Mouse (Mus musculus): ENCODE measurements around the gene Vwa8.
"Not testable (repeated sequence)": the region's sequence is repeated elsewhere in the genome, so short reads cannot be mapped to it uniquely, and the experiment has no call there.

Gene Vwa8

GRCm38 (mm10) chr14:78987543-78987942, 138.7 kb downstream of the Vwa8 start:
- DNase-seq: no peak

DNA sequence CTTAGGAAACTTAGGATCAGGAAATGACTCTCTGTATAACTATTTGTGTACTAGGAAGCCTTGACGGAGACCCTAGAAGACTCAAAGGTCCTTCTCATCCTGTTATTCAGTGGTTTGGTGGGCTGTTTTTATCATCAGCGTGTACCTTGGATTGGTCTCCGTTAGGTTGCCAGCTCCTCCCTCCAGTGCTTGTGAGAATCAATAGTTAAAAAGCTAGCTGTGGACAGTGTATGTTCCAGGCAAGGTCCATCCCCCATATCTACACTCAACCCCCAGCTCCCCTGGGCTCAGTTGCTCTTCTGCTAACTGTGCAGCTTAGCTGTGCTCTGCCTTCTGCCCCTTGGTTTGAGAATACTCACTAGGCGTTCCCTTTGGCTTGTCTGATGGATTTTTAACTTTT, 143.6 kb downstream of the Vwa8 start:
- no peak for DNase-seq

GRCm38 (mm10) chr14:78993515-78993914, 144.7 kb downstream of the Vwa8 start:
- DNase-seq: no peak

- DNase-seq: no peak
Measured at GRCm38 (mm10) chr14:78996359-78996758, 147.5 kb downstream of the Vwa8 start.

GRCm38 (mm10) chr14:79003576-79003975, 154.7 kb downstream of the Vwa8 start:
- DNase-seq: peak in 1 of 2 experiments; percentile 37

- DNase-seq: not testable (repeated sequence)
Measured at GRCm38 (mm10) chr14:79017710-79018109, 168.9 kb downstream of the Vwa8 start.

- no peak for DNase-seq
Measured at GRCm38 (mm10) chr14:79018564-79018963, 169.7 kb downstream of the Vwa8 start.

GRCm38 (mm10) chr14:79021725-79022124, 172.9 kb downstream of the Vwa8 start:
- DNase-seq: no peak

DNA sequence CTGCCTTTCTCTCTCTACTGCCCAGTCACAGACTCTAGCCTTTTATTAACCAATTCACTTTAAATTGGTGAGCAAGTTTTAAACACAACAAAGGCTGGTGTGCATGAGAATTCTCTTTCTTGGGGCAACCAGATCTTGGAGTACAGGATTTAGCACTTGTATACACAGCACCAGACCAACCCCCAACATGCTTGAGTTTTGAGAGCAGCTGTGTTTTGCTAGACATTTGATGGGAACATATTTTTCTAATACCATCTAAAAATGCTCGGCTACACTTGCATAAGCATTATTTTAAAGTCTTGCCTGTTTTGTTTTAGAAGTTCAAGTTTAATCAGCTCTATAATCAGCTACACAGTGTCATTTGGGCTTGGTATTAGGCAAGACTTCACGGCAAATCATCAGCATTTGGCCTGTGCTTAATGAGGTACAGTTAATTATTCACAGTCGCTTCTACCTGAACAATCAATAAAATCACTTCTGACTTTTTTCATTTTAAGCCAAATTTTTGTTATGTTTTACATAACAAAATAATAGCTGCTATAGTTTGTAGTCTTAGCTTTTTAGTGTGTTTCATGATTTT, 180.2 kb downstream of the Vwa8 start:
- DNase-seq: no peak

- DNase-seq: no peak
Measured at GRCm38 (mm10) chr14:79030715-79031114, 181.9 kb downstream of the Vwa8 start.

DNA sequence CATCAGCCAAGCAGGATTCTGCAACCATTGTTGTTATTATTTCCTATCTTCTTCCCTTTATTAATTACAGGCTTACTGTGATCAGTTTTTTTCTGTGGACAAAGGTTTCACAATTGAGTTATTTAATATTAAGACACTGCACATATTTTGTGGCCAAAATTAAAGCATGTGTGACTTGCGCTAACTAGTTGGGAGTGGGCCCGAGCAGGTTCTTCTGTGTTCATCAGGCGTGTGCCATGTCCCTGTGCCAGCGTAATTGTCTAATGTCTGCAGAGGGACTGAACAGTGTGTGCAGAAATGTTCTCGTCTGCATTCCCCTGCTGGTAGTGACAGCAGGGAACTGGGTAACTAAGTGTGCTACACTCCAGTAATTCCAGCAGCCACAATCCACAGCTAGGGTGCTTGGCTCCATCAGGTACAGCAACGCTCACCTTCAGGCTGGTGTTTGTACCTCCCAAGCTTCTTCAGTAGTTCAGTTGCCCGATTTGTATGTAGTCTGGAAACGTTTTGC, 182.4 kb downstream of the Vwa8 start:
- no peak for DNase-seq

GRCm38 (mm10) chr14:79033396-79033795, 184.5 kb downstream of the Vwa8 start:
- DNase-seq: no peak

DNA sequence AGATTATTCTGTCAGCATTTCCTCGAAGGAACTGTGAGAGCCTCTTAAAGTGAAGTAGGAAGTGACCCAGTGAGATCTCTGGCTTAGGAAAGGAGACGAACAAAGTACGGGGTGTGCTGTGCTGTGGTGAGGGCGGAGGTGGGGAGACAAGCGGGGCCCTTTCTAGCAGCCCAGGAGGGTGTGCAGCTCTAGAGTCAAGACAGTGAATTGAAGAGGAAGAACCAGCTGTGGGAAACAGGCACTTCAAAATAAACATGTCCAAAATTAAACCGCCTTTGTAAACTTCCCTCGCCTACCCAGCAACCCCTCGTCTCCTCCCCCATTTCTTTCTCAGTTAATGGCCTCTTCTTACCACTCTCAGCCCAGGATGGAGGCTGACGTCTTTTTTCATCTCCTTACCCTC, 185.7 kb downstream of the Vwa8 start:
- DNase-seq: peak; percentile 48 to 77

DNA sequence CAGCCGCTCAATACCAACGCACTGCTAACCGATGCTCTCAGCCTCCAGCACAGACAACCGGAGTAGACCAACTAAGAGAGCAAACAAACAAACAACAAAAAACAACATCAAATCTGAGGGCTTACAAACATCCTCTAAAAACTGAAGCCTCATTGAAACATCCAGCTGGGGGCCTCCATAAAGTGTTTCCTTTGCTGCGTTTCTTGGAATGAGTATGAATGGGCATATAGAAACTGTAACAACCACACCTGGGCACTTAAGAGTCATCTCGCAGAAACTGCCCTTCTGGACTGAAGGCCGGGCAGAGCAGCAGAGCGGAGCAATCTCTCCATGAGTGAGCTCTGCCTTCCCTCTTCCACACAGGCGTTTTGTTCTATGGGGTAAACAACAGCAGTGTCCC, 186.7 kb downstream of the Vwa8 start:
- DNase-seq: no peak

DNA sequence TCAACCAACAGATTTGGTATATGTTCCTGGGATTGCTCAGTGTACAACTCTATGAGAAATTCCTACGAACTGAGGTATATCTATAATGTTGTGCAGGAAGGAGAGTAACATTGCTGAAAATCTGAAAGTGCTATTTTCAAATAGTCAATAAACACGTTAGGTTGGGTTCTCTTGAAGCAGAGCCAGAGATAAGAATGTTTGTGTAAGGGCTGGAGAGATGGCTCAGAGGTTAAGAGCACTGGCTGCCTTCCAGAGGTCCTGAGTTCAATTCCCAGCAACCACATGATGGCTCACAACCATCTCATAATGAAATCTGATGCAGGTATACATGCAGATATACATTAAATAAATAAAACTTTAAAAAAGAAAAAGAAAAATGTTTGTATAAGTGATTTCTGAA, 198.3 kb downstream of the Vwa8 start:
- DNase-seq: no peak

- DNase-seq: no peak
Measured at GRCm38 (mm10) chr14:79047956-79048355, 199.1 kb downstream of the Vwa8 start.

DNA sequence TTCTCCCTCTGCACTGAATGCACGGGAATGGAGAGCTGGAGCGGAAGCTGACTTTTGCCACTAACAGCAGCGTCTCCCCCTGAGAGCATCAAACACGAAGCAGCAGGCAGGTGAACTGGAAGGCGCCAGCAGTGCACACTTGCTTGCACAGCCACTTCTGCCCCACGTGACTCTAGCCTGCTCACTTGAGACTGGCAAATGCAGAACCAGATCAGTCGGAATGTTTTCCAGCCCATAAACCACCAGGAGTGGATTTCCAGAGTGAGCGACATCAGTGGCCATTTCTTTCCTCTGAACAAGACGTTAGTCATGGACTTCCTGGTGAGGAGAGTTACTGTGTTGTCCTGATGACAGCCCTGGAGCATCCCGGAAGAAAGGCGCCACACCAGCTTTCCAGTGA, 200.7 kb downstream of the Vwa8 start:
- no peak for DNase-seq

- no peak for DNase-seq
Measured at GRCm38 (mm10) chr14:79065636-79066035, 216.8 kb downstream of the Vwa8 start.

GRCm38 (mm10) chr14:79069515-79069914, 220.7 kb downstream of the Vwa8 start:
- DNase-seq: no peak

DNA sequence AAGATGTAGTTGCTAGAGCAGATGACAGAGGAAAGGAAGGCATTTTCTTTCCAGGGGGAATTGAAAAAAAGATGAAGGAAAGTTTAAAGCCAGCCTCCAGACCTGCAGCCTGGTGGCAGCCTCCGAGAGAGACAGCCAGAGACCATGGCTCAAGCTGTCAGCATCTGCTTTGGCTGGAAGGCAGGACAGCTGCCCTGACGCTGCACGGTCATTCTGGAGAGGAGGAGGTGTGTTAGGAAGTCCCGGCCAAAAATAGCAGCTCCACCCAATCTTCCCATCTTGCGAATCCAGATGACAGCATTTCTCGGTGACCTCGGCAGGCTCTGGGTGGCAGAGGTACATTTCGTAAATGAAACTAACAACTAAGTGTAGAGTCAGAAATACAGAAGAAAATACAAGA, 225.9 kb downstream of the Vwa8 start:
- peak in 1 of 2 experiments; percentile 26 for DNase-seq

DNA sequence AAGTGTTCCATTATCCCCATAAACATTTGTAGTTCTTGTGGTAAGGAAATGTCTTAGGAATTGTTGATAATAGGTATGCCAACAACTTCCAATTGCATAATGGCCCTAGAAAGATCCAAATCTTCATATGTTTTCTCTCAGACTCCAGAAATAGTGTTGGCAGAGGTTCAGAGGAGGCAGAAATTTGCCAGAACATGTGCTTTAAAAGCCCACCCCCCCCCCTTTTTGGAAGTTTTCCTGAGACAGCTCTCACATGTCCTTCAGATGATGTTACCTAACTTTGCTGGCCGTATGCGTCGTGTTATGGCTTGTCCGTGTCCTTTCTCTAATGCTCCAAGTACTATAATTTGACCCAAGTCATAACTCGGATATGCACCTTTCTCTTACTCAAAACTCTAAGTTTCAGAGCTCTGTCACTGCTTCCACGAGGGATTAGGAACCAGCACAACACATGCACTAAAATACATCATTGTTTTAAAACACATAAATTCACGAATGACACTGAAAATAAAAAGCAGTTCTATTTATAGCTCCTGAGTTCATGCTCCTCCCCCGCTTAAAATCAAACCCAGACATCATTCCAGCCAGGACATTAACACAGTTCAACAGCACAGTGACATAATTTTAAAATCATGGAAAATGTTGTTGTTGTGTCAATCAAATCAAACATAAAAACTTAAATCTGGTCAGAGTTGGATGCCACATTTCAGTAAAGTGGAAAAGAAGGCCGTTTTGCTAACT, 227.9 kb downstream of the Vwa8 start:
- peak in 1 of 2 experiments; percentile 22 for DNase-seq

- no peak for DNase-seq
Measured at GRCm38 (mm10) chr14:79083573-79083972, 234.7 kb downstream of the Vwa8 start.

DNA sequence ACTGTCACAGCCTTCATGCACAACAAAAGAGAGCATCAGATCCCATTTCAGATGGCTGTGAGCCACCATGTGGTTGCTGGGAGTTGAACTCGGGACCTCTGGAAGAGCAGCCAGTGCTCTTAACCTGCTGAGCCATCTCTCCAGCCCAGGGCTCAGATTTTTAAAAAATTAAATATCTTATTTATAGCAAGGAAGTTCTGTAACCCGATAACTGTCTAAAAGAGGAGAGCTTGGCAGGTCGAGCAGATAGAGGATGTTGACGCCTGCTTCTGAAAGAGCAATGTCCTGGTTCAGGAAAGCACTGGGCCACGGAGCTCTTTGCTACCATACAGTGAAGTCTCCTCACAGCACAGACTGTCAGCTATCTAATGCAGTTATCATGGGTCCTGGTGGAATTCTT, 237.2 kb downstream of the Vwa8 start:
- DNase-seq: no peak

GRCm38 (mm10) chr14:79089464-79089863, 240.6 kb downstream of the Vwa8 start:
- peak; percentile 46 to 75 for DNase-seq

DNA sequence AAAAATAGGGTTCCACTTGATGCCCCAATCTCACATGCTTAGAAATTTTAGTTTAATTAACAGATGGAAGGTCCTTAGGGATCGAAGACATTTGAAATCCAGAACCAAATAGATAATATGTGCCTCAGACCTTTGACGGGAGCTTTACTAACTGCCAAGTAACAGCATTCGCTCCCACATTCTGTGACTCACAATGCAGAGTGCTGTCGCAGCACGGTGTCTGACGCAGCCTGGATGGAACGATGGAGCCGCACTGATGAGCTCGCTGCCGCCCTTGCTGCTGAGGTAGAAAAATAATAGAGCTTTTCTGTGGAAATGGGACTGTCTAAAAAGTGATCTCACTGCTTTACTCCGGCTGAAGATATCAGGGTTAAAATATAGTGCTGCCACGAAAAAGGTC, 248.3 kb downstream of the Vwa8 start:
- no peak for DNase-seq
